Mouse (Mus musculus) thymus, adult 18-20 months (tissue): Measurements from ENCODE around the gene Olfr1065.
"Not testable (repeated sequence)": the region's sequence is repeated elsewhere in the genome, so short reads cannot be mapped to it uniquely, and the experiment has no call there.

Experiments
- DNase-seq, 2 experiments: peaks; one replicate each; pipeline ENCODE4 v3.0.0; 2022; ENCODE audit warnings: mixed read lengths in 2 of 2

The Olfr1065 gene

DNA sequence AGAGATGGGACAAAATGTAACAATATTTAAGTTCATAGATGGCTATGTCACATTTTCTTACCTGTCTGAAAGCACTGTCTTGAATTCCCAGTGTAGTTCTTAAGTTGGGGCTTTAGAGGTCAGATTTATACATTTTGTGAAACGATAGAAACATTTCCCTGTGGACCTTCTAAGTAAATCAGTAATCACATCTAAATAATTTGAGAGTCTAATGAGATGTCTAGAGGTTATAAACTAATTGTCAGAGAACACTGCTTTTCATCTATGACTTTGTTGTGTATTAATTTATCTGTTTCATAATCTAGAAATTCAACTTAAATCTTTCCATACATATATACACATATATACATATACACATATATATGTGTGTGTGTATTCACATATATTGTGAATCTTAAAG lies at the start of gene Olfr1065:
Gene Olfr1065, minus strand, starts transcription at position 101 of the 400 bp plus-strand sequence.
- DNase-seq, result not testable (repeated sequence)

DNA sequence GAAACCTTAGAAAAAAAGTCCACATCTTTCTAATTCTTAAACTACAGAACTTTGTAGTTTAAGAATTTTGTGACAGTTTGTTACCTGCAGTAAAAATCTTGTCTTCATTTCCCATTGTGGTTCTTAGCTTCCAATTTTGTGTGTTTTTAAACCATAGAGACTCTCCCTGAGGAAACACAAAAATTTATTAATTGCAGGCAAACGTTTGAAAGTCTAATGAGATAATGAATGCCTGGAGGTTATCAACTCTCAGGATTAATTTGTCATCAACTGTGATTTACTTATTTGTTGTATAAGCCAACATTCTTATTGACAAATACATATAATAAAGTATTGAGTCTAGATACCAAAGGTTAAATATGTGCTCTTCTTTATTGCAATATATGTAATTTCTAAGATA lies 36.9 kb upstream of the Olfr1065 start, which contains the start of gene Olfr228:
Gene Olfr228, minus strand, starts transcription at position 101 of the 400 bp plus-strand sequence.
- no peak for DNase-seq

DNA sequence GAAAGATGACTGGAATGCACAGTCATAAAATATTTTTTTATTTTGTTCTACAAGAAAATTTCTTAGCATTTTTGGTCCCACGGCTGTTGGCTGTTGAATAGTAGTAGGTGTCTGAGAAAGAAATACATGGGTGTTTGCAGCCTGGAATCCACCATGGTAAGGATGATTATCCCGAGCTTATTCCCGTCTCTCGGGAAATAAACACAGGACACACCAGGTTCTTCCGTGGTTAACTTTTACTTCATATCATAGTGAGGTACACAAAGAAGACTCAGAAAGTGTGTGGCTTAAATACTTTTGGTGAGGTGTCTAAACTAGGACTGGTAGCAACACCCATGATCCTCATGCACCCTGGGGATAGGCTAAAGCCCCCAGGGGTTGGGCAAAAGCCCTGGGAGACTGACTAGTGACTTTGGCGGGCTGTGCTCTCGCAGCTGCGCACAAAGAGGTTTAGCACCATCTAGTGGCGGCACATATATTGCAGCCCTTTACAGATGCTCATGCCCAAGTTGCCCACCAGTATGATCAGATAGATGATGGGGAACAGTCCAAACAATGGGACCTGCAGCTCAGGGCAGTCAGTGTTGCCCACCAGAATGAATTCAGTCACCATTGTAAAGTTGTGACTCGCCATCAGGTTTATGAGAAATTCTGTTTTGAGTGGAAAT lies 14.2 kb upstream of the Olfr1065 start:
- DNase-seq, result peak in 1 of 2 experiments; percentile 13

GRCm38 (mm10) chr2:86460434-86460833 lies 10.0 kb upstream of the Olfr1065 start:
- no peak for DNase-seq

DNA sequence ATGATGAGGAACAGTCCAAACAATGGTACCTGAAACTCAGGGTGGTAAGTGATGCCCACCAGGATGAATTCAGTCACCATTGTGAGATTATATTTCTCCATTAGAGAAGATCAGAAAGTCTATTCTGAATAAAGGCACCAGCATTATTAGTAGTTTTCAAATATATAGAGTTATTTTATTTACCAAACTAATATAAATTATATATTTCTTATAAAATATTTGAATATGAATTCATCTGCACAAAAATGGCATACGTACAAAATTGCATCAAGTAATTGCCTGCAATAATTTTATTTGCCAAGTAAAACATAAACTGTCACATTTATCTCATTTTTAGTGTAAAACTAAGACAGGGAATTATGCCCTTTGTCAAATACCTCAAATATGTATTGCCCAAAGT lies 5.8 kb upstream of the Olfr1065 start, which contains the start of gene Olfr1066:
Gene Olfr1066, minus strand, starts transcription at position 101 of the 400 bp plus-strand sequence.
- DNase-seq, result no peak

DNA sequence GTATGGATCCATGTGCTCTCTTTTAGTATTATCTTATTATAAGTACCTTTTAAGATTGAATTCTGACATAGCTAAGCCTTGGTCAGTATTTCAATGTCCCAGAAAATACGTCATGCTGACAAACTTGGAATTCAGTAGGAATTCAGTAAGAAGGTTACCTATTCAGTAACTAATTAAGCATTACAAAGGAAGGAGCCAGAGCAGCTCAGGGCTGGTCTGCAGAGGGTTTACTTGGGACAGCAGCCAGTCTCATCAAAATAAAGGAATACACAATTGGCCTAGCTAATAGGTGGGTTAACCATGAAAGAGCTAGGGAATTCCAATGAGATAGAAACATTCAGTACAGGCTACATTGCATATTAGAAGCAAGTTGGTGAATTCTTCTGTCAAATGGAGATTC lies 8.3 kb downstream of the Olfr1065 start:
- not testable (repeated sequence) for DNase-seq

DNA sequence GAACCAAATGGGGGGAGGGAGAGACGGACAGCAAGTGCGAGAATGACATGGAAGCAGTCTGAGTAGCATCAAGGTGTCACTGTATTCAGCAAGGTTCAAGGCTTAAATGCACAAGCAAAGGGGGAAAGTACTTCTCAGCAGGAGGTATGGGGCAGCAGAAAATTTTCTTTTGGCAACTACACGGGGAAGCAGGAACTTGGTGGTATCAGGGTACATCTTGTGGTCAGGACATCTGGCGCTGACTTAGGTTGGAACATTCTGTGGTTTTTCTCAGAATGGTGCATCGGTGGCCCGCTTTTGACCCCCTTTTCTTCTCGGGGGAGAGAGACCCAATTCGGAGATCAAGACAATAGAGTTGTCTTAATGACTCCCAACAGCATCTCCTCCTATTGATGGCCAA lies 21.9 kb downstream of the Olfr1065 start:
- peak in 1 of 2 experiments; percentile 22 for DNase-seq

GRCm38 (mm10) chr2:86426649-86427048 lies 23.7 kb downstream of the Olfr1065 start, which contains the start of gene Olfr1062:
Olfr1062 (minus strand) TSS chr2:86426749.
- not testable (repeated sequence) for DNase-seq

DNA sequence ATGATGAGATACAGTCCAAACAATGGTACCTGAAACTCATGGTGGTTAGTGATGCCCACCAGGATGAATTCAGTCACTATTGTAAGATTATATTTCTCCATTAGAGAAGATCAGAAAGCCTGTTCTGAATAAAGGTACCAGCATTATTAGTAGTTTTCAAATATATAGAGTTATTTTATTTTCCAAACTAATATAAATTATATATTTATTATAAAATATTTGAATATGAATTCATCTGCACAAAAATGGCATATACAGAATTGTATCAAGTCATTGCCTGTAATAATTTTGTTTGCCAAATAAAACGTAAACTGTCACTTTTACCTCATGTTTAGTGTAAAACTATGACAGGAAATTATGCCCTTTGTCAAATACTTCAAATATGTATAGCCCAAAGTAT lies 36.4 kb downstream of the Olfr1065 start, which contains the start of gene Olfr1061:
Gene Olfr1061, minus strand, starts transcription at position 101 of the 400 bp plus-strand sequence.
- no peak for DNase-seq

DNA sequence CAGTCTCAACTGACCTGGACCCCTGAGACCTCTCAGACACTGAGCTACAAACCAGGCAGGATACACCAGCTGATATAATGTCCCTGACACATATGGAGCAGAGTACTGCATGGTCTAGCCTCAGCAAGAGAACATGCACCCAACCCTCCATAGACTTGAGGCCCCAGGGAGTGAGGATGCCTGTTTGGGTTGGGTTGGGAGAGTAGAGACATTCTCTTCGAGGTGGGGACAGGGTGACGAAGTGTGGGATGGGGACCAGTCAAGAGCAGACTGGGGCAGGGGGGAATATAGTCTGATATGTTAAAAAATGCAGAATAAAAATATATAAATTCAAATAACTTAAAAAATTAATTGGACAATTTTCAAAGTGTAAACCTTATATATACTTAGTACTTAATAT lies 55.3 kb downstream of the Olfr1065 start:
- no peak for DNase-seq
